Mouse (Mus musculus) CH12F3 (cell line): ENCODE data around the gene BC049715.

ENCODE experiments used
- in situ Hi-C: fragments of 300-500 bp; cut with MboI; formaldehyde crosslinking; loops from 2 replicates; pipeline ENCODE4 v1.14.3; 2020; ENCODE audit warnings: low sequenced_read_pairs

The BC049715 gene

GRCm38 (mm10) chr6:136808014-136808417 lies 19.4 kb upstream of the BC049715 start, which contains the start of gene H2afj:
Gene H2afj, plus strand, starts transcription at chr6:136808244.
- in situ Hi-C loops = no loop called here

- in situ Hi-C loops = no loop called here
Measured at GRCm38 (mm10) chr6:136808631-136809046, 18.8 kb upstream of the BC049715 start.

- in situ Hi-C loops = no loop called here
Measured at GRCm38 (mm10) chr6:136809077-136809476, 18.3 kb upstream of the BC049715 start.

GRCm38 (mm10) chr6:136809673-136810072 lies 17.8 kb upstream of the BC049715 start:
- in situ Hi-C loops = no loop called here

- in situ Hi-C loops = no loop called here
Measured at GRCm38 (mm10) chr6:136811196-136811595, 16.2 kb upstream of the BC049715 start.

- in situ Hi-C loops = no loop called here
Measured at GRCm38 (mm10) chr6:136813117-136813516, 14.3 kb upstream of the BC049715 start.

- in situ Hi-C loops = no loop called here
Measured at GRCm38 (mm10) chr6:136815381-136815780, 12.0 kb upstream of the BC049715 start.

GRCm38 (mm10) chr6:136816826-136817225 lies 10.6 kb upstream of the BC049715 start:
- in situ Hi-C loops = no loop called here

- in situ Hi-C loops = no loop called here
Measured at GRCm38 (mm10) chr6:136817549-136817948, 9.9 kb upstream of the BC049715 start.

GRCm38 (mm10) chr6:136820381-136820780 lies 7.0 kb upstream of the BC049715 start:
- in situ Hi-C loops = no loop called here

- in situ Hi-C loops = no loop called here
Measured at GRCm38 (mm10) chr6:136821086-136821485, 6.3 kb upstream of the BC049715 start.

- in situ Hi-C loops = no loop called here
Measured at GRCm38 (mm10) chr6:136824987-136825386, 2.4 kb upstream of the BC049715 start.

- in situ Hi-C loops = no loop called here
Measured at GRCm38 (mm10) chr6:136827116-136827515, 310 bp upstream of the BC049715 start.

- in situ Hi-C loops = no loop called here
Measured at GRCm38 (mm10) chr6:136827881-136828561, 595 bp downstream of the BC049715 start, which contains the start of gene Wbp11. Gene Wbp11, minus strand, starts transcription at chr6:136828233.

GRCm38 (mm10) chr6:136828681-136829080 lies 1.3 kb downstream of the BC049715 start:
- in situ Hi-C loops = no loop called here

- in situ Hi-C loops = no loop called here
Measured at GRCm38 (mm10) chr6:136831712-136832111, 4.3 kb downstream of the BC049715 start.

- in situ Hi-C loops = no loop called here
Measured at GRCm38 (mm10) chr6:136835352-136835751, 7.9 kb downstream of the BC049715 start, which contains the start of gene Smco3. Gene Smco3, minus strand, starts transcription at chr6:136835452.

- in situ Hi-C loops = no loop called here
Measured at GRCm38 (mm10) chr6:136837323-136837722, 9.9 kb downstream of the BC049715 start.

- in situ Hi-C loops = no loop called here
Measured at GRCm38 (mm10) chr6:136844903-136845302, 17.5 kb downstream of the BC049715 start.

- in situ Hi-C loops = no loop called here
Measured at GRCm38 (mm10) chr6:136845706-136846480, 18.5 kb downstream of the BC049715 start.

- in situ Hi-C loops = no loop called here
Measured at GRCm38 (mm10) chr6:136847267-136847666, 19.8 kb downstream of the BC049715 start.

- in situ Hi-C loops = no loop called here
Measured at GRCm38 (mm10) chr6:136847790-136848189, 20.4 kb downstream of the BC049715 start.
